Mouse (Mus musculus): ENCODE measurements around the gene Ddx25. TPM values are rescaled to one million over a fixed set of nuclear protein-coding genes. Genes with fewer than 3 reads are reported as not detected.

The Ddx25 gene
- polyA plus RNA-seq, 2 experiments, result 2.3 to 3.0 TPM

DNA sequence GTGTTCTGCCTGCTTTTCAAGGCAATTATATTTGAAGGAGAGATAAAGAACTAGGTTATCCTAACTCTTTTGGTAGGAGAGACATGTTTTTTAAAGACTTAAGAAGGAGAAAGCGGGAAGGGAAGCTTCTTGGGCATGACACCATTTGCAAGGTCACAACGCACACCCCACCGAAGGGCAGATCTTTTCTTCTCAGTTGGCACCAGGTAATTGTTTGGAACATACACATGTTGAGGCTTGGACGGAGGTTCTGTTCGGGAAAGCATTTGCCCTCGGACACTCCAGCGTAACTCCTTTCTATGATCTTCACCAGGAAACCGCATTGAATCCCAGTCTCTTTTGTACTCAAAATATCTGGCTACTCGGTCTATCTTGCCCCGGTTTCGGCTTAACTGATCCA is 2.7 kb upstream of the Ddx25 start:
- Histone ChIP-seq H3K27me3 (ENCODE audit: control insufficient read depth, insufficient read depth, low read length) (no peaks in the 10 kb centered on the region), H3K4me2 (replicated peaks; ENCODE audit: low read depth, low read length, severe bottlenecking) (no peak overlapping the region), H3K9ac (ENCODE audit: low read depth, low read length, severe bottlenecking) (no peak overlapping the region), H3K4me3 (replicated peaks; ENCODE audit: low read length) (no peak overlapping the region), H3K36me3 (ENCODE audit: control insufficient read depth, insufficient read depth, low read length) (peaks cover 40% of the 10 kb centered on the region), H3K4me1 (ENCODE audit: control insufficient read depth, insufficient read depth, low read length) (peaks cover 16% of the 10 kb centered on the region), H3K27ac (replicated peaks; ENCODE audit: low read depth, low read length) (no peak overlapping the region), H3K9me3 (ENCODE audit: control insufficient read depth, low read length) (no peaks in the 10 kb centered on the region)
- 97% methylated on average over 11 of the region's 11 CpGs for WGBS
- ATAC-seq (ENCODE audit: low FRiP score, low read depth) (no peak), DNase-seq (ENCODE audit: low spot score) (no peak)
- no peak for TF ChIP-seq POLR2A (IDR thresholded peaks at IDR 0.05; ENCODE audit: borderline replicate concordance, extremely low read depth, insufficient read depth, insufficient read length)

DNA sequence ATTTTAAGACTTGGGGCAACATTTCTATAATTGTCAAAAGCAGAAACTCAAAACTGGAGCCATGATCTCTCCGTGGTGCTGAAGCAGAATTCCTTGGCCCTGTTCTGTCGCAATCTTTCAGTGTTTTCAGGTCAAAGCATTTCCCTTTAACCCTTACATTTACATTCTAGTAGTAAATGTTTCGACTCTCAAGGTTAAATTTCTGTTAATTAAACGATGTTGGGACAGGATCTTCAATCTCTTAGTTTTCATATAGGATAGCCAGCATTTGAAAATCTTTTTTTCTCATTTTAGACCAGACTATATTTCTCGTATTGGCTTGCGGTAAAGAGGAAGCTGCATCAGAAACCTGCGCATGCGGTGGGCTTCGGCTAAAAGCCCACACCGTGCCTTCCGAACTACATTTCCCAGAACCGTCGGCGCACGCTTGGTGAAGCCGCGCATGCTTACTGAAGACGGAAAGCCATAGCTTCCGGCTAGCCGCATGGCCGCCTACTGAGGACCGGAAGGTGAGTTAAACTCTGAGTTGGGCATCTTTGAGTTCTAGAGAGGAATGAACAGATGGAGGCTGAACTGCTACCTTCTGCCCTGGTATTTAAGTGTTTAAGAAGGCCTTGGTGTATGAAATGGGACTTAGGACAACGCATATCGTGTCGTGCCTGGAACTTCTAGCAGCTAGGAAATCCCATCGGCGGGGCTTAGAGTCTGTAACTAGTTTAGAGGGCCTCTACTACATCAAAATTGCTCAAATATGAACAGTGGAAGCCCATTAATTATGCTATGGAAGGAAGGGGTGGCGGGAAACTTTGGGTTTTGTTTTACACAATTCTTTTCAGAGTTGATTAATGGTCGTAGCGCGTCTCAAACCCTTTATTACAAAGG is 922 bp upstream of the Ddx25 start:
- Histone ChIP-seq H3K4me3 (replicated peaks; ENCODE audit: low read length) (peak overlapping the region; percentile 58), H3K27ac (replicated peaks; ENCODE audit: low read depth, low read length) (peak overlapping the region; percentile 59; the same call in 1 of the 2 replicates), H3K4me2 (replicated peaks; ENCODE audit: low read depth, low read length, severe bottlenecking) (peak overlapping the region; percentile 97), H3K36me3 (ENCODE audit: control insufficient read depth, insufficient read depth, low read length) (peaks cover 23% of the 10 kb centered on the region), H3K9me3 (ENCODE audit: control insufficient read depth, low read length) (no peaks in the 10 kb centered on the region), H3K9ac (ENCODE audit: low read depth, low read length, severe bottlenecking) (peak overlapping the region; percentile 61), H3K27me3 (ENCODE audit: control insufficient read depth, insufficient read depth, low read length) (no peaks in the 10 kb centered on the region), H3K4me1 (ENCODE audit: control insufficient read depth, insufficient read depth, low read length) (peaks cover 16% of the 10 kb centered on the region)
- 2% methylated on average over 31 of the region's 31 CpGs for WGBS
- DNase-seq (ENCODE audit: low spot score), result peak; percentile 93
- ATAC-seq (ENCODE audit: low FRiP score, low read depth), result peak; percentile 90
- TF ChIP-seq POLR2A (IDR thresholded peaks at IDR 0.05; ENCODE audit: borderline replicate concordance, extremely low read depth, insufficient read depth, insufficient read length), result peak; percentile 83; the same call in 1 of the 2 replicates

DNA sequence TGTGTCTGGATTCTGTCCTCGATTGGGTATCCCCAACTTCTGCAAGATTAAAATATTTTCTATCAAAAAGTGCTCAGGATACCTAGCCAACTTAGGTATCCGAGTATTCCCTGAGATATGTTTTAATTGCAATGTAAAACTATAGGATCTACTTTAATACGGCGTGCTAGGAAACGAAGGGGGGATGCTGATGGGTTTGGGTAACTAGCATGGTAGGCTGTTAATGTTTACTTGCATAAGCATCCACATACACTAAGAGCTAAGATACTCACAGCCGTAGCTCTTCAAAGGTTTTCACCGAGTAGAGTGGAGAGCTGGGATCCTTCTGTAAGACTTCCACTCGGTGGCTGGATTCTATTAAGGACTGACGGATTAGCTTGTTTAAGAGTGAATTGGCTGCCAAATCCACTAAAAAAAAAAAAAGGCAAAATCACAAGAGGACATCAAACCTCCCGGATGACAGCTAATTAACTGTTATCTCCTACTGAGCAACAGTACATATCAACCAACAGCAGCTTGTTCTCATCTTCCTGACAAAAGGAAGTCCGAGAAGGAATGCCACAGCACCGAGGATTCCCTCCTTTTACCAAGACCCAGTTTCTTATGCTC is 1.7 kb downstream of the Ddx25 start:
- WGBS, result 64% methylated on average over 12 of the region's 12 CpGs
- no peak for ATAC-seq (ENCODE audit: low FRiP score, low read depth)
- no peak for TF ChIP-seq POLR2A (IDR thresholded peaks at IDR 0.05; ENCODE audit: borderline replicate concordance, extremely low read depth, insufficient read depth, insufficient read length)

DNA sequence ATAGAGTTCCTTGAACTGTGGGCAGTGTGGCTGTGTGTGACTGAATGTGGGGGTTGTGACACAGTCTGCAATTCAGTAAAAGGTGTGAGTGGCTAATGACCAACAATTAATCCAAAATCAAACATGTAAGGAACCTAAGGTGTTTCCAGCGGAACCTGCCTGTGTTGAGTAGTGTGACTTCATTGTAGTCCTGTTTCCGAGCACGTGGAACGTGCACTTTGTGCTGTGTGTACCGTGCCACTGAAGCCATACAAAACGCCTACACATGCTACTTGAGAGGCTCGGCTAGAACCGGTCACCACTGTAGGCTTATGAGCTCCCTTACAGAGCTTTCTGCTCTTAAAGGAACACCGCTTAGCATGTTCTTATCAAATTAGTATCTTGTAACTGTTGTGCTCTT is 9.9 kb downstream of the Ddx25 start:
- no peak overlapping the region for H3K9ac ChIP-seq (ENCODE audit: low read depth, low read length, severe bottlenecking)
- no peaks in the 10 kb centered on the region for H3K9me3 ChIP-seq (ENCODE audit: control insufficient read depth, low read length)
- TF ChIP-seq POLR2A (IDR thresholded peaks at IDR 0.05; ENCODE audit: borderline replicate concordance, extremely low read depth, insufficient read depth, insufficient read length), result no peak
- H3K27ac ChIP-seq (replicated peaks; ENCODE audit: low read depth, low read length), result no peak overlapping the region
- no peak overlapping the region for H3K4me2 ChIP-seq (replicated peaks; ENCODE audit: low read depth, low read length, severe bottlenecking)
- H3K4me1 ChIP-seq (ENCODE audit: control insufficient read depth, insufficient read depth, low read length), result no peaks in the 10 kb centered on the region
- no peaks in the 10 kb centered on the region for H3K36me3 ChIP-seq (ENCODE audit: control insufficient read depth, insufficient read depth, low read length)
- WGBS, result 78% methylated on average over 9 of the region's 9 CpGs
- no peaks in the 10 kb centered on the region for H3K27me3 ChIP-seq (ENCODE audit: control insufficient read depth, insufficient read depth, low read length)
- DNase-seq (ENCODE audit: low spot score), result no peak
- no peak for ATAC-seq (ENCODE audit: low FRiP score, low read depth)
- no peak overlapping the region for H3K4me3 ChIP-seq (replicated peaks; ENCODE audit: low read length)

More for the DNA sequence above, 1.7 kb downstream of the Ddx25 start:
- Histone ChIP-seq H3K9ac (ENCODE audit: low read depth, low read length, severe bottlenecking) (no peak overlapping the region), H3K36me3 (ENCODE audit: control insufficient read depth, insufficient read depth, low read length) (peaks cover 8% of the 10 kb centered on the region), H3K9me3 (ENCODE audit: control insufficient read depth, low read length) (no peaks in the 10 kb centered on the region), H3K27ac (replicated peaks; ENCODE audit: low read depth, low read length) (no peak overlapping the region), H3K4me1 (ENCODE audit: control insufficient read depth, insufficient read depth, low read length) (peaks cover 16% of the 10 kb centered on the region), H3K27me3 (ENCODE audit: control insufficient read depth, insufficient read depth, low read length) (no peaks in the 10 kb centered on the region), H3K4me2 (replicated peaks; ENCODE audit: low read depth, low read length, severe bottlenecking) (no peak overlapping the region), H3K4me3 (replicated peaks; ENCODE audit: low read length) (no peak overlapping the region)
- DNase-seq (ENCODE audit: low spot score), result no peak

DNA sequence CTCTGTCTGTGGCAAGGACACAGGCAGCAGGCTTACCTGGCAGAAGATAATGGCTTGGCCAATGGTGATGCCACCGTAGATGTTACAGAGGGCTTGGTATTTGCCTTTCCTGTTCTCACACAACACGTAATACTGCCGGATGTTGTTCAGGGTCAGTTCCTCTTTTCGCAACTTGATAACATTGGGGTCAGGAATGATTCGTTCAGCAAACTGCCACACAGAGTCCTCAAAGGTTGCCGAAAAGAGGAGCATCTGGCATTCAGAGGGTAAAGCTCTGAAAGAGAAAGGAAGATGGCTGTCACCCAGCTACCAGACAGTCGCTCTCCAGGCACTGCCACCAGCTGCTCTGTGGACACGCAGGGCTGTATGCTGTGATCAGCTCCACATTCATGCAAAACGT is 11.6 kb downstream of the Ddx25 start:
- Histone ChIP-seq H3K27ac (replicated peaks; ENCODE audit: low read depth, low read length) (no peak overlapping the region), H3K4me1 (ENCODE audit: control insufficient read depth, insufficient read depth, low read length) (no peaks in the 10 kb centered on the region), H3K4me2 (replicated peaks; ENCODE audit: low read depth, low read length, severe bottlenecking) (no peak overlapping the region), H3K9me3 (ENCODE audit: control insufficient read depth, low read length) (no peaks in the 10 kb centered on the region), H3K36me3 (ENCODE audit: control insufficient read depth, insufficient read depth, low read length) (no peaks in the 10 kb centered on the region), H3K4me3 (replicated peaks; ENCODE audit: low read length) (no peak overlapping the region), H3K9ac (ENCODE audit: low read depth, low read length, severe bottlenecking) (no peak overlapping the region), H3K27me3 (ENCODE audit: control insufficient read depth, insufficient read depth, low read length) (no peaks in the 10 kb centered on the region)
- ATAC-seq (ENCODE audit: low FRiP score, low read depth) (no peak), DNase-seq (ENCODE audit: low spot score) (no peak)
- TF ChIP-seq POLR2A (IDR thresholded peaks at IDR 0.05; ENCODE audit: borderline replicate concordance, extremely low read depth, insufficient read depth, insufficient read length), result no peak
- 89% methylated on average over 9 of the region's 9 CpGs for WGBS
